Mouse (Mus musculus) adrenal gland, adult 8-10 months (tissue): ENCODE measurements around the gene Sf1. TPM values are rescaled to one million over a fixed set of nuclear protein-coding genes. Genes with fewer than 3 reads are reported as not detected.

Source experiments
- DNase-seq: peaks from one replicate; pipeline ENCODE4 v3.0.0; 2022
- total RNA-seq, 4 experiments: library from RNA; stranded (reverse); gene quantifications; 2 replicates each; pipeline ENCODE4 v1.2.4; 2022

Sf1 gene
- total RNA-seq, 4 experiments from 2014 or later, result 193 to 274 (median 215) TPM

DNA sequence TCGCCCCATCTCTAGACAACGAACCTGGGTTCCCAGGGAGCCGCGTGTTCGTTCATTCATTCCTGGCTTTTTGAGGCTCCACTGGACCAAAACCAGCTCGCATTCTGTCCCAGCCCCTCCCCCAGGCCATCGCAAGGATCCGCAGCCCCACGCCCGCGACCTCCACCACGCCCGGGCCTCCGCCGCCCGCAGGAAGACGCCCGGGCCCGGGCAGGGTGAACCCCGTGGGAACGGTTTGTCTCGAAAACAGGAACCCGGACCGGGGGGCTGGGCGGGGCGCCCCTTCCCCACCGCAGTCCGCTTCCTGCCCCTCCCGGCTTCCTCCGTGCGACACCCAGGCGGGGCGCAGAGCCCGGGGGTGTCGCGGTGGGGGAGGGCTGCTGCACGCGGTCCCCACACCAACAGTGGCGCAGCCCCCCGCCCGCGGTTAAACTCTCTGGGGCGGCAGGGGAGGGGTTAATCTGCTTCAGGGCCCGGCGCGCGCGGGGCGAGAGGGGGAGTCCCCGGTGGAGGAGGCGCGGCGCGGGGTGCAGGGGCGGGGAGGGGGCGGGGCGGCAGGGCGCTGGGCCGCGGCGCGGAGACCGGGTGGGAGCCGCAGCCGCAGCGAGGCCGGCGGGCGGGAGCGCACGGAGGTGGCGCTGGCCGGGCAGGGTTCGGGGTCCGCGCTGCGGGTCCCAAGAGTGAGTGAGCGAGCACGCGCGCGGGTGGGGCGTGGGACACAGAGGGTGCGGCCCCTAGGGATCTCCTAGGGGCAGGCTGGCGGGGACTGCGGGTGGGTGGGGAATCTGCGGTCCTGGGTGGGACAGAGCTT lies 36.0 kb downstream of the Sf1 start, which contains the start of gene Rasgrp2:
TSS of gene Rasgrp2 (plus strand) at position 56 of the 811 bp plus-strand sequence.
- no peak for DNase-seq

DNA sequence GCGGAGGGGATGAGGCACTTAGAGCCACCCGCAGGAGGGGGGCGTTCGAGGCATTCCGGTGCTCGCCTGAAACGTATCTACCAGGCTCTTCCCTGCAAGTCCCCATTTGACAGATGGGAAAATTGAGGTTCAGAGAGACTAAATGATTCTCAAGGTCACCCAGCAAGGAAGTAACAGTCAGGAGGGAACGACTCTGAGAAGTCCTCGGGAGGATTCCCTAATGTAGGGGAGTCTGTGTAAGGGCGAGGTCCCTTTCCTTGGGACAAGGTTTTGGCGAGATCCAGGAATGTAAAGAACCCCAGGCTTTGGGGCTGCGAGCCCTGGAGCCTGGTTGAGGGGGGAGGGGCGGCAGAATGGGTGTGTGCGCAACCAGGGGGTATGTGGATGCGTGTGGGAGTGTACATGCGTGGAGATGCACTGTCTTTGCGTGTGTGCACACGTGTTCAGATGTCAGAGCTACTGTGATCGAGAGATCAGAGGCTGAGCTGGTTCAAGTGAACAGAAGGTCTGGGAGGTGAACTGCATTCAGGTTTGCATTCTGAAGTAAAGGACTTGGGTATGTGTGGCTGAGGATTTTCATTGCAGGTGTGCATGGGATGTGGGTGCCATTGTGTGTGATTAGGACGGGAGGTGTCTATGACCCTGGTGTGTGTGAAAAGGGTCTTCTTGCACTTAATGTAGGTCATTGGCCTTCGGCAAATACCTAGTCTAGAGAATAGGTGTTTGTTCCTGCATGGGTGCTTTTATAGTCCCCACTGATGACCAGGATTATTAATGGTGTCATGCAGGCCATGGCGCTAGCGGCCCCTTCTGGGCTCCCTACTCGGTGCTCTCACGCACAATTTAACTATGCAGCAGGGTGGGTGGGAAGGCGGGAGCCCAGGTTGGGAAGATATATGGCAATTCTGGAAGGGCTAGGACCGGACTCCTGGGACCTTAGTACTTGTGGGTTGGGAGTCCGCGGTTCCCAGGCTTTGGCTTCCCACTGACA lies 36.9 kb downstream of the Sf1 start:
- DNase-seq, result no peak

DNA sequence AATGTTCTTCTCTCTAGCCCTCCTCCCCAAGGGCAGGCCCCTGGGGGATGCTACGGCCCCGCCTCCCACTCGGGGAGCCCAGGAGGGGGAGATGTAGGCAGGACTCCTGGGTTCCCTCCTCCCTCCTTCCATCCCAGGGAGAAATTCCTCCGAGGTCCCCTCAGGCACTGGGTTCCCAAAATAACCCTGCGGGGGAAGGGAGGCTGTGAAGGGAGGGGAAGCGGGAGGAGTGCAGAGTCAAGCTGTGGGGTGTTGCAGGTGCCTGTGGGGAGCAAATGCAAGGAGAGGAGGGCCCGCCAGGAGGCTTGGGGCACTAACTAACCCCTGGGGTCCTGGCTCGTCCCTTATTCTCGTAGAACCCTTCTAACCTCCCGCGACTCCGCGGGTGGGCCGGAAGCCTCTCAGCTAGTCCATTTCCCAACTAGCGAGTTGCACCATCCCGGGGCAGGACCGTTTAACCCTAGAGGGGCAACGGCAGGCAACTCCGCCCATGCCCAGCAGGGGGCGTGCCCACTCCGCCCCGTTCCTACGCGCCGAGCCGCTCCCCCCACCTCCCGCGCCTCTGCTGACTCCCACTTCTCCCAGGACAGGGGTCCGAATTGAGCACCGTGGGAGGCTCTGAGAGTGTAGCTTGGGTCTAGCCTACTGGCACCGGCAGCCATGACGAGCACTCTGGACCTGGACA lies 37.8 kb downstream of the Sf1 start:
- DNase-seq, result peak; percentile 69

DNA sequence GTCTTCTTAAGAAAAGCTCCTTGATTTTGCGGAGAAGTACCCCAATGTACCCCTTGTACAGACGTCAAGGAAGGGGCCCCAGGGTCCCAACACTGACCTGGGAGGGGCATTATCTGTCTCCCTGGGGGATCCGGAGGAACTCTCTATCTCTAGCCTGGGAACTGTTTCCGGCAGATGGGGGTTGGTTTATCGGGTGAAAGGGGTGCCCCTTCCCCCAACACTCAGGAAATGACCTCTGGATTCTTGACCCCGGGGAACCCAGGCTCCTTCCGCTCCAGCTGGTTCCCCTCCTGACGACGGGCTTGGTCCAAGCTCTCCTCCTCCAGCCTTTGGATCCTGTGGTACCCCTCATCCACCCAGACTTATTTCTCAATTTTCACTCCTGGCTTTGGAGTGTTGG lies 38.5 kb downstream of the Sf1 start:
- no peak for DNase-seq

DNA sequence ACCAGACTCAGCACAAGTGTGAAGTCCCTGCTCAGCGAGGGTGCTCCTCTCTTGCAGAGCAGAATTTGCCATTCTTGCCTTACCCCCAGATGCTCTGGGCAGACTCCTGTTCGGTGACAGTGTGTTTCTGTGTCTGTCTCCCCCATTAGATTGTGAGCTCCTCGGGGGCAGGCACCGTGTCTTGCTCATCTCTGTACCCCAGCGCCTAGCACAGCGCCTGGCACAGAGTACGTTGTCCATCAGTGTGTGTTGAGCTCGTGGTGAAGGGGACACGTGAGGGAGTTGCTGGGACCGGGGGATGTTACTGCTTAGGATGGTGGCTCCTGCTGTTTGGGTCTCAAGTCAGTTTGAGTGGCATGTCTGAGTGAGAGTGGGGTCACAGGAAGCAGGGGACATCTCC lies 40.4 kb downstream of the Sf1 start:
- DNase-seq, result no peak

DNA sequence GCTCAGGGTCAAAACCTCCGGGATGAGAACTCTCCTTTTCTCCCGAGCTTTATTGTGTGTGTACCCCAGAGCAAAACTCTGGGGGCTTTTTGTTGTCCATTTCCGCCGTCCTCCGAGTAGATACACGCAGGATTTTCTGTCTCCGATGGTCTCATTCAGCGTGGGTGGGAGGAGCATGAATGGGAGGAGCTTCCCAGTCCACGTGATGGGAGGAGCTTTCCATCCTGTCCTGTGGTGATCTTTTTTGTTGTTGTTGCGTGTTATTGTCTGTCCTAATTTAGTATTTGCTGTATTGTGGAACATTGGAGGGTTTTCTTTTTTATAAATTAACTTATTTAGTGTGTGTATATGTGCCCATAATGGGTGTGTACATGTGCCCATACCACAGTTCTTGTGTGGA lies 41.9 kb downstream of the Sf1 start:
- no peak for DNase-seq

DNA sequence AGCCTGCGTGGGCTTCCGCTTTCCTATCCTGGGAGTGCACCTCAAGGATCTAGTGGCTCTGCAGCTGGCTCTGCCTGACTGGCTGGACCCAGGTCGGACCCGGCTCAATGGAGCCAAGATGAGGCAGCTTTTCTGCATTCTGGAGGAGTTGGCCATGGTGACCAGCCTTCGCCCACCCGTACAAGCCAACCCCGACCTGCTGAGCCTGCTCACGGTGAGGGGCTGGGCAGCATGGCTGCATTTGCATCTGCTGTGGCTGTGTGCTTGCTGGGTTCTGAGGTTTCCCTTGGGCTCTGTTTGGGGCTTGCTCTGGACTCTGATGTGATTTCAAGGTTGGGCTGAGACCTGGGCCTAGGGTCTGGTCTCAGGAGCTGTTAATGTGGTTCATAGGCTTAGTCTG lies 43.6 kb downstream of the Sf1 start:
- no peak for DNase-seq

DNA sequence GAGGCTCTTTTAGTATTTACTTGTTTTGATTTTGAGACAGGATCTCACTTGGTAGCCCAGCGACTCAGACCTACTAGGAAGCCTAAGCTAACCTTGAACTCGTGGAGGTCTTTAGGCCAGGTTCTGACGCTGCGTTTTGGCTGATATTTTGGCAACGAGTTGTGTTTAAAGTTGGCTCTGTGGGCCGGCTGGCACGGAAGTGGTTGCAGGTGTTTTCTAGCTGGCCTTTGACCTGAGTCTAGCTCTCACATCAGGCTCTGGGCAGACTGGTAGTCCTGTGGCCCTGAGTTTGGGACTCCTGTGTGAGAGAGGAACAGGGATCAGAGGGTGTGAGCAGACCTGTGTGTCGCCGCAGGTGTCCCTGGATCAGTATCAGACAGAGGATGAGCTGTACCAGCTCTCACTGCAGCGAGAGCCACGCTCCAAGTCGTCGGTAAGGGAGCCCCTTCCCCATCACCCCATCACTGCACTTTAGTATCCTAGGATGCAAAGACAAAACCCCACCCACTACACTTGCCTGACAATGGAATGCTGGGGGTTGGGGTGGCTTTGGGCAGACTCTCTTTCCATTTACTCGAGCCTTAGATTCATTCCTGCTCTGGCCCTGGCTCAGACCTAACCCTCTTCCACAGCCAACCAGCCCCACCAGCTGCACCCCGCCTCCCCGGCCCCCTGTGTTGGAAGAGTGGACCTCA lies 44.5 kb downstream of the Sf1 start:
- no peak for DNase-seq

DNA sequence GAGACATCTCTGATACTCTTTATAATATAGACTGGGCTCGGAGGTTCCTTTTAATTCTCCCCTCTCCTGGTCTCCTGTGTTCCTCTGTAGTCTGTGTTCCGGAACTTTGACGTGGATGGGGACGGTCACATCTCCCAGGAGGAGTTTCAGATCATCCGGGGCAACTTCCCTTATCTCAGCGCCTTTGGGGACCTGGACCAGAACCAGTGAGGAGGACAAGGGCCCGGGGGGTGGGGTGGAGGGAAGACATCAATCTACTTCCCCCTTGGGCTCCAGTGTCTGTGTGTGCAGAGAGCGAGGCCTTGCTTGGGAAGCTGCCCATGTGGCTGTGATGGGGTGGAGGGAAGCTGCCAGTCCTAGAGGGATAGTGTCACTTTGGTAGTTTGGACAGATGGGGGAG lies 45.3 kb downstream of the Sf1 start:
- DNase-seq, result no peak

DNA sequence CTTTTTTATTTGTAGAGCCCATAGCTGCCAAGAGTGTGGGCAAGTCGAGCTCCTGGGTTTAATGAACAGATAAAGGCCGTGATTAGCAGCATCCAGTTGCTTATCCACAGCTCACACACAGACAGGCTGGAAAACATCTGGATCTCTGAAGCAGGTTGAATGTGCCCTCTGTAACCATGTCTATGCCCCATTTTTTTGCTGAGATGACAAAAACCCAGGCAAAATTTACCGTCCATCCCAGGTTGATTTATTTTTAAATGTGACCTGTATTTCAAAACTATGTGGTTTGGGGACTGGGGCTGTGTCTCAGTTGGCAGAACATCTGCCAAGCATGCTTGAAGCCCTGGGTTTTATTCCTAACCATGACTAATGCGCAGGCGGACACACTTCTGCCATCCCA lies 45.7 kb downstream of the Sf1 start:
- no peak for DNase-seq

DNA sequence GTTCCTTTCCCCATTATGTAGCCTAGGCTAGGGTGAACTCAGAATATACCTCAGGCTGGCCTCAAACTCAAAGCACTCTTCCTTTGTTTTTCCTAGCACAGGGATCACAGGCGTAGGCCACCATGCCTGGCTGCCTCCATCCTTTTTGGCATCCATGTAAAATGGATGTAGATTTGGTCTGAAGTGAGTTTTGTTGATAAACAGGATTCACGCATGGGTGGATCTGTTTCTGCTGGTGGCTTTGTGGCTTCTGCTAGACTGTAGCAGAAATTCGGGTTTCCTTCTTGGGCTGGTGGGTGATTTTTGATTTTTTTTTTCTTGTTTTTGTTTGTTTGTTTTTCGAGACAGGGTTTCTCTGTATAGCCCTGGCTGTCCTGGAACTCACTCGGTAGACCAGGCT lies 46.4 kb downstream of the Sf1 start:
- DNase-seq, result no peak

DNA sequence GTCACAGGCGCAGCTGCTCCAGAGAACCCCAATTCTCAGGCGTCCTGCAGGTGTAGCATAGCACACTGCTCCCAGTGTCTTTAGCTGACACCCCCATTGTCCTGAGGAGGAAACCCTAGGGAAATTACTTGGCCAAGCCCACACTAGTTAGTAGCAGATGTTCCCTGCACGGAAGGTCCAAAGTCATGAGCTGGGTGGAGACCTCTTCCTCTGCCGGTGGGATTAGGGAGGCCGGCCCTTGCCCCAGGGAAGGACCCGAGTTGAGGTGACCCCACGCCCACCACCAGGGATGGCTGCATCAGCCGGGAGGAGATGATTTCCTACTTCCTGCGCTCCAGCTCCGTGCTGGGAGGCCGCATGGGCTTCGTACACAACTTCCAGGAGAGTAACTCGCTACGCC lies 49.3 kb downstream of the Sf1 start:
- no peak for DNase-seq

DNA sequence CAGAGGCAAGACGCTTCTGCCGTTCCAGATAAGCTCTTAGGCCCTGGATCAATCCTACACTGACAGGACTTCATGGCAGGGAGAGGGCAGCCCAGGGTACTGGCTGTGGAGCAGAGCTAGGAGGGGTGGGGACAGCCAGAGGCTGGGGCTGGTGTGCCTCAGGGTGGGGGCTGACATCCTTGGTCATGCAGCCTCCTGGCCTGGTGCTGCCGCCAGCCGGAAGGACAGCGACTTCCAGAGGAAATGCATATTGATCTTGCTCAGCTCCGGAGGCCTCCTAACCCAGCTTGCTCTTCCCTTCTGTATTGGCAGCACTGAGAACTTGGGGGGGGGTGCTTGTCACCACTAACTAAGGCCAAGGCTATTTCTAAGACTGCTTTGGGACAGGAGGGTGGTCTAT lies 52.0 kb downstream of the Sf1 start:
- no peak for DNase-seq

DNA sequence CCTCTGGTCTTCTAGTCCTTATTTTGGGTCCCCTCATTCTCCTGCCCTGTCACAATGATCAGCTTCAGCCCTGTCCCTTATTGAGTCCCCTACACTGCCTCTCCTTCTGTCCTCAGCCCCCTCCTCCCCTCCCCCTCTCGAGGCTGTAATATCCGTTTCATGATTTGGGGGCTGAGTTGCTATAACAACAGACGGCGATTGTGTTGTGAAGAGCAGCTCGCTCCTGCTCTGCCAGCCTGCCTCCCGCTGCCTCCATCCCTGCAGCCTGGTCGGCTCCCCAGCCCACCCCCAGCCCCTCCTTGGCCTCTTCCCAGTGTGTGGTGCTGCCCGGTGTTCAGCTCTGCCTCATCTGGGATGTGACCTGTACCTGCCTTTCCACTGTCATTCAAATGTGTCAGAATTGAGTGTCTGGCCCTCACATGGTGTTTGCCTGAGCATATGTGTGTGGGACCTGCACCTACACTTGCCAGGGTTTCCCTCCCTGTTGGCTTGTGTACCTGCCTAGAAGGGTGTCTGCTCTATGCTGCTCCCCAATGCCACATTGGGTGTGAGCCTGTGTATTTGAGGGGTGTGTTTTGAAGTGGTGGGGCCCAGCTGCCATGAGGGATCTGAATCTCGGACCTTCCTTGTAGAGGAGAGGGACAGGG lies 52.8 kb downstream of the Sf1 start:
- DNase-seq, result no peak

DNA sequence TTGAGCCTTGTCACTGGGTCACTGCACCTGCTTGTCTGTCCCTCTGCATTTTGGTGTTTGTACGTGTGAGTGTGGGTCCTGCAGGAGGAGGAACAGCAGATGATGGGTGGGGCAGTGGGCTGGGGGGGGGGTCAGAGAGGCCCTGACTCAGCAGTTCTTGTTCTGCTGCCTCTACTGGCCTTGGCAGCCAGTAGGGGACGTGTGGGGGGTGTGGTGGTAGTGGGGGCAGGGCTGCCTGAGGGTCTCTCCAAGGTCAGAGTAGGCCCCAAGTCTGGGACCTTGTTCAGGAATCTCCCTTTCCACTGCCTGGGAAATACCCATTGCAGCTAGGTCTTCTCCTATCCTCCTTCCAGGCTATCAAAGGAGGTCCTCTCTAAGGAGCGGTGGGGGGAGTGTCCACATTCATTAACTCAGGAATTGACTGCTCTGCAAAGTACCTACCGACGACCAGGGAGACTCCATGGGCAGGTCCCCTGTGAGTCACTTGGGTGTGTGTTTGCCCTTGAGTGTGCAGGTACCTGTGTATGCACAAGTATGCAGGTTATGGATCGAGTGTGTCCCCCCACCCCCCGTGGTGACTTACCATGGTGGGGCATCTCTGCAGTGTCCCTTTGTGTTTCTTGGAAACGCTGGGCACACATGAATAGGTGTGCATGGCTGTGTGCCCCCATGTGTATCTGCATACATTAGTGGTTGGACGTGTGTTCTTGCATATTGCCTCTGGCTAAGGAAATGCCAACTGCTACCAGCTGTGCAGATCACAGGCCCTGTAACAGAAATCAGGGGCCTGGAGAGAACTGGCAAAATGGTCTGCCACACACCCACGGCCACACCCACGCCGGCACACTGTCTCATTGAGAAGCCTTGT lies 53.6 kb downstream of the Sf1 start:
- DNase-seq, result no peak

DNA sequence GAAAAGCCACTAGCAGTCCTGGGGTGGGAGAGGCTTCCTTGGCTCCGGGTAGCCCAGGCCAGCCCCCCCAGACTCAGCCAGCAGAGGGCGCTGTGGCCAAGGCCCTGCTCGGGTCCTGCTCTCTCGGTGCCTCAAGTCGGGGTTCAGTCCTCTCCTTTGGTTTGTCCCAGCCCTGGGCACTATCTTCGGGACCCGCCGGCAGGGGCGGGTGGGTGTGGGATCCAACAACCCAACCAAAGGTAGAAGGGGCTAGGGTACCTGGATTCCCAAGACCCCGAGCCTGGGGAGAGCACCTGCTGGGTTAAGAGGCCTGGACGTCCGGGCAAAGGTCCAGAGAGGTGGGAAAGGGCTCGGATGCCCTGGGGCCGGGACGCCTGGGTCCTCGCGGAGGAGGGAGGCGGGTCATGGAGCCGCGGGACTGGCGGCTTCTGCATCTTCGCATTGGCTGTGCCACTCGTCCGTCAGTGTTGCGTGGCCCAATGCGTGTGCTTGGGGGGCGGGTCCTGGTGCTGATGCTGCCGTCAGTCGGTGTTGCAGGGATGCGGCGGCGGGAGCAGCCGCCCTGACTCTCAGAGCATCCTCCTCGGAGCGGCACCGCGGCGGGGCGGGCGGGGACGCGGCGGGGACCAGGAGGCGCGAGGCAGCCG lies 54.9 kb downstream of the Sf1 start, which contains the start of gene Nrxn2:
TSS of gene Nrxn2 (plus strand) at position 499 of the 647 bp plus-strand sequence.
- DNase-seq, result peak; percentile 78

DNA sequence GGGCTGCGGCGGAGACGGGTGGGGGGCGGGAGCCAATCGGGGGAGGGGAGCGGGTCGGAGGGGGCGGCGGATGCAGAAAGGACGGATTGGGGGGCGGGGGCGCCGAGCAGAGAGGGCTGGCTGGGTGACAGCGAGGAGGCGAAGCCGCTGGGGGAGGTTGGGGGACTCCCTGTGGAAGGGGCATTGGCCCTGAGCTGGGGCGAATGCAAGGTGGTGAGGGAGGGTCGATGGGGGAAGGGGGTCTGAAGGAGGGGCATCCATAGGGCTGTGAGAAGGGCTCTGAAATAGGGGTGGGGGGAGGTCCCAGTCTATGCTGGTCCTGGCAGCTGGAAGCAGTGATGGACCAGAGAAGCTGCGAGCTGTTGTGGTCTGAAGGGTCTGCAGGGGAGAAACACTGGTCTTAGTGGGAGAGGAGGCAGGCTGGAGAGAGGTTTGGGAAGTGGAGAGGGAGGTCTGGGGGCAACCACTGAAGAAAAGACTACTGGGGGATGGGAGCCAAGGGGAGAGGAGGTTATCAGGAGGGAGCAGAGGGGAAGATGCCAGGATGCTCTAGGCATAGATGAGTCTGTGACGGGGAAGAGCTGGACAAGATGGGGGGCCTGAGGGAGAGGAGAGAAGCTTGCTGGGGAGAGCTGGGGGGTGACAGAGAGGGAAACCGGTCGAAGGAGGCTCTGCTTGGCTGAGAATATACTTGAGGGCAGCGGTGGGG lies 55.6 kb downstream of the Sf1 start:
- DNase-seq, result no peak

DNA sequence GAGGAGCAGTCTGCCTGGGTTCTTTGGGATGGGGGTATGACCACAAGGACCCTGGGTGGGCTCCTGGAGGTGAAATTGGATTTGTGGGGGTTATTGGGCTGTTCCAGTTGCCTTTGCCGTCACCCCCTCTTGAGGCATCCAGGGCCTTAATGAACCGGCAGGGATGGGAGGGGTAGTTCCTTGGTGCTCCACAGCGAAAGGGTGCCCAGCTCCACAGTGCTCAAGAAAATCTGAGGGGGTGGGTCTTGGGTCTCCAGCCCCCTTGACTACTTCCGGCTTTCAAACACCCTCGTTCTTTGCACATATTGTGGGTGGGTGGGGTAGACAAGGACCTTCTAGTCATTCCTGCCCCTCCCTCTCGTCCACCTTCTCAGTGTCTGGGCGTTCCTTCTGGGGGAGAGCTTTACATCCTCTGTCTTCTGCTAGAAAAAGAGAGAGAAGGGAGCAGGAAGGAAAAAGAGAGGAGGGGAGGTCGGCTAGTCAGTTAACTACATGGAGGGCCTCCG lies 56.4 kb downstream of the Sf1 start:
- no peak for DNase-seq
